22 mouse cellular contexts compared by ENCODE assay signal in the genomic region with DNA sequence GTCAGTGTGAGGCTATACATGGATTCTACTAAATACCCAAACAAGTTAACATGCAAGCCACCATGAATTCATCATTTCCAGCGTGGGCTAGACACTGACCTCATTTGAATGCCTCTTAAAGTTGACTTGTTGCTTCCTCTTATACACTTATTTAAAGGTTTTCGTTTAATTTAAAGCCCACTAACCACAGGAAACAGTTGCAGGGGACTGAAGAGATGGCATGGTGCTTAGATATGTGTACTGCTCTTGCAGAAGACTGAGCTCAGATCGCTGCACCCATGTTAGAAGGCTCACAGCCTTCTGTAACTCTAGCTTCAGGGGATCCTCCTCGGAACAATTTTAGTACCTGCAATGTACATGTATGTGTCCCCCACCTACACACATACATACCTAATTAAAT. TPM values are rescaled to one million over a fixed set of nuclear protein-coding genes. Genes with fewer than 3 reads are reported as not detected.
"Had no signal": no experiment of that assay in that cellular context is flagged by ENCODE, and none has a peak within 500 bp of the region (broad histone marks: within the 10 kb centered on the region; RNA-seq: fewer than 3 reads in every experiment).

No protein-coding gene starts in this region.

- H3K4me3 ChIP-seq: liver, embryonic 13.5 days; liver, embryonic 15.5 days; lung, embryonic 15.5 days; midbrain, embryonic 13.5 days; midbrain, embryonic 15.5 days; neural tube, embryonic 12.5 days; stomach, embryonic 15.5 days had no signal

- DNase-seq: liver, embryonic 13.5 days; liver, postnatal 0 days; lung, adult 2 months; lung, postnatal 14 days; lung, postnatal 36 days; right cerebral cortex, postnatal 14 days; thymus, adult 2 months; thymus, postnatal 25 days; thymus, postnatal 4 days had no signal

- H3K4me1 ChIP-seq: liver, embryonic 13.5 days; liver, embryonic 15.5 days; midbrain, embryonic 13.5 days; midbrain, embryonic 15.5 days; neural tube, embryonic 12.5 days; stomach, embryonic 15.5 days had no signal

- H3K4me2 ChIP-seq: liver, embryonic 13.5 days; liver, embryonic 15.5 days; lung, embryonic 15.5 days; midbrain, embryonic 11.5 days; midbrain, embryonic 13.5 days; midbrain, embryonic 15.5 days; neural tube, embryonic 12.5 days; stomach, embryonic 15.5 days had no signal

- H3K9ac ChIP-seq: liver, embryonic 13.5 days; liver, embryonic 15.5 days; liver, postnatal 0 days; lung, embryonic 15.5 days; midbrain, embryonic 13.5 days; midbrain, embryonic 15.5 days; neural tube, embryonic 12.5 days; stomach, embryonic 15.5 days had no signal

- H3K27me3 ChIP-seq: liver, embryonic 13.5 days; liver, embryonic 15.5 days; lung, embryonic 15.5 days; midbrain, embryonic 13.5 days; midbrain, embryonic 15.5 days; neural tube, embryonic 12.5 days; stomach, embryonic 15.5 days had no signal

- ATAC-seq: liver, postnatal 0 days; lung, postnatal 0 days; midbrain, embryonic 13.5 days; midbrain, embryonic 15.5 days had no signal

- H3K36me3 ChIP-seq: liver, embryonic 13.5 days; liver, embryonic 15.5 days; lung, embryonic 15.5 days; midbrain, embryonic 13.5 days; midbrain, embryonic 15.5 days; neural tube, embryonic 12.5 days; stomach, embryonic 15.5 days had no signal

- H3K9me3 ChIP-seq: liver, embryonic 13.5 days; liver, embryonic 15.5 days; lung, embryonic 15.5 days; midbrain, embryonic 13.5 days; midbrain, embryonic 15.5 days; neural tube, embryonic 12.5 days; stomach, embryonic 15.5 days had no signal

- H3K27ac ChIP-seq: liver, embryonic 13.5 days; liver, embryonic 15.5 days; lung, embryonic 15.5 days; macrophage; midbrain, embryonic 13.5 days; midbrain, embryonic 15.5 days; neural tube, embryonic 12.5 days; stomach, embryonic 15.5 days; stomach, postnatal 0 days had no signal

RNA-seq across cellular contexts. Expression of a gene that starts 47.5 kb away (rescaled TPM):
- total RNA-seq: megakaryocyte-erythroid progenitor cell, adult 5-6 weeks; monocyte, adult 5-6 weeks; neutrophil, adult 5-6 weeks had no signal
- polyA plus RNA-seq: macrophage had no signal
